Mouse (Mus musculus) cortical plate, adult 2 months (tissue): ENCODE data around the gene Dusp10.

Experiments
- CTCF ChIP-seq: fragments of 200-500 bp; IDR thresholded peaks from 2 replicates; pipeline ENCODE4 v1.5.1; 2011; ENCODE audit warnings: mild to moderate bottlenecking, control low read depth, low read length; ENCODE audit not compliant: insufficient read depth; ENCODE audit errors: extremely low read depth
- POLR2A ChIP-seq: fragments of 200-500 bp; IDR thresholded peaks from 2 replicates; pipeline ENCODE4 v1.6.1; 2011; ENCODE audit warnings: mild to moderate bottlenecking, low read length, control low read depth; ENCODE audit not compliant: insufficient read depth; ENCODE audit errors: extremely low read depth

GRCm38 (mm10) chr1:184023971-184024370, 10.9 kb downstream of the Dusp10 start:
- TF ChIP-seq CTCF (no peak), POLR2A (no peak)
